Mouse (Mus musculus) c-Kit-positive CD71-positive TER-119-negative erythroid progenitor cells, embryonic 14.5 days (primary cell): ENCODE measurements around the gene Mrps17.

Experiments
- DNase-seq: peaks from one replicate; pipeline ENCODE4 v3.0.0-alpha.2; 2013; ENCODE audit warnings: low read depth

The Mrps17 gene

DNA sequence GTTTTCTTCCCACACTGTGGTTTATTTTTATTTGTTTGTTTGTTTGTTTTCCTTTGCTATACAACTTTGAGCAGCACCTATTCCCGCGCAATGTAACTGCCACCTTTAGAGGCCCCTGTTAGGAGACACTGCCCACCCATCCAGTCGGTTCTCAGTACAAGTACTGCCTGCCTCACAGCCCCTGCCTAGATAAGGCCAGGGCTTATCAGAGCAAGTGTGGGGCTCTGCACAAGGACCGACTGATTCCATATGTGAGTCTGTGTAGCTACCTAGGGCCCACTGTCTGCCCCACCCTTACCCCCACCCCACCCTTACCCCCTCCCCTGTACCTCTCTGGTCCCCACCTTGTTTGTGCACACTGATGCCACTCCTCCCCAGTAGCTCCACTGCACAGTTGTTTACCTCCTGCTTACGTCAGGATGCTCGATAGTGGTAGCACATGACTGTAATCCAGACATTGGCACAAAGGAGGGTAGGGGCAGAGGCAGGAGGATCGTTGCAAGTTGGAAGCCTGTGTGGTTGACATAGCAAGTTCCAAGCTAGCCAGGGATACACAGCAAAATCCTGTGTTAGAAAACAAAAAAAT lies 27.7 kb downstream of the Mrps17 start:
- DNase-seq, result no peak

DNA sequence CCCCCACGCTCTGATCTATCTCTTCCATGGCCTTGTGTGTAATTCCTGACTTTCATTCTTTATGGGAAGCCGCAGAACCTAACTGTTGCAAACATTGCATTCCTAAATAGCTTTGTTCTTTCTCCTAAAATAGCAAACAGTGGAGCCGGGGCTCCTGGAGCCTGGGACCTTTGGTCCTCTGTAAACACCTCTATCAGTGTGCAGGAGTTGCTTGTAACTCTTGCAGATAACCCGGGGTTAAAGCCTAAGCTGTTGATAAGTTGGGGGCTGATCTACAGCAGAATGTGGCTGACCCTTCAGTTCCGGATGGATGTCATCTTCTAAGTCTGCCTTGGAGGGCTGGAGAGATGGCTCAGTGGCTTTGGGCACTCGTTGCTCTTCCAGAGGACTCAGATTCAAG lies 28.8 kb downstream of the Mrps17 start:
- DNase-seq, result no peak

DNA sequence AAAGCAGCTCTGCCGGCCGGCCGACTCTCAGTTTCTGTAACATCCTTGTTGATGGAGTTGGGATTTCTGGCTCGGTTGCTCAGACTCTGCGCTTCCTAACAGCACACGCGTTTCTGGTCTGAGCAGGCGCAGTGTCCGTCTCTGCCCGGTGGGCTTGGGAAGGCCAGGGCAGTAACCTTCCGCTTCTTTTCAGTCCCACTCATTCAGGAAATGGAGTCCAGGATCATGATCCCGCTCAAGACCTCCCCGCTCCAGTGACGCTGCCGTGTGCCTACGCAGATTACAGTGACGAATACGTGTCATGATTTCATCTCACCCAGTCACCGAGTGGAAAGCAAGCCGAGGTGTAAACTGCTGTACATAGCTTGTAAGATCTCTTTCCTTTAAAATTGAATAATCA lies 41.6 kb downstream of the Mrps17 start:
- no peak for DNase-seq

- no peak for DNase-seq
These were observed 44.7 kb downstream of the Mrps17 start for GRCm38 (mm10) chr5:129759929-129760480.

DNA sequence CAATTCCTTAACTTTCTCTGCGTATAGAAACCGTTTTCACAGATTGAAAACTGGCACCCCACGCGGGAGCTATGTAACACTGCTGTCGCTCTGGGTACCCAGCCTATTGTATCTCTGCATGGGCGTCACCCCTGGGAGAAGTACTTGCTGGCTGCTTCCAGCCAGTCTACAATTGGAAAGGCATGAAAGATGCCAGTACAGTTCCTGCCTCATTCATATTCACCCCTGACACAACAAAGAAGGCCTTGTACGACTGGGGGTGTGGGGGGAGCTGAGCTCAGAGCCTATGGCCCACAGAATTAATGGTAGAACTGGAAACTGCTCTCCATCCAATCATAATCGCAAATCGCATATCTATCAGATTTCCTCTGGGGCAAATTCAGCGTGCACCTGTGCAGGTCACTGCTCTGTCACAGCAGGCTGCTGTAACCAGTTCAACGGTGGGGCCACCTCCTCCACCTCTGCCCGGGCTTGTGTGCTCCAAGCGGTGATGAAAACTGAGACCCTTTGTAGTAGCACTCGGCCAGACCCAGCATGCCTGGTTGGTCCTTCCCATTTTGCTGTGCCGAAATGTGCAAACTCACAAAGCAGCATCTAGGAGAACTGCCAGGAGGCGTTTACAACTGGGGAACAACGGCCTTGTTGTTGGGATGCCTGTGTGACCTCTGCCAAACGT lies 46.7 kb downstream of the Mrps17 start:
- no peak for DNase-seq

DNA sequence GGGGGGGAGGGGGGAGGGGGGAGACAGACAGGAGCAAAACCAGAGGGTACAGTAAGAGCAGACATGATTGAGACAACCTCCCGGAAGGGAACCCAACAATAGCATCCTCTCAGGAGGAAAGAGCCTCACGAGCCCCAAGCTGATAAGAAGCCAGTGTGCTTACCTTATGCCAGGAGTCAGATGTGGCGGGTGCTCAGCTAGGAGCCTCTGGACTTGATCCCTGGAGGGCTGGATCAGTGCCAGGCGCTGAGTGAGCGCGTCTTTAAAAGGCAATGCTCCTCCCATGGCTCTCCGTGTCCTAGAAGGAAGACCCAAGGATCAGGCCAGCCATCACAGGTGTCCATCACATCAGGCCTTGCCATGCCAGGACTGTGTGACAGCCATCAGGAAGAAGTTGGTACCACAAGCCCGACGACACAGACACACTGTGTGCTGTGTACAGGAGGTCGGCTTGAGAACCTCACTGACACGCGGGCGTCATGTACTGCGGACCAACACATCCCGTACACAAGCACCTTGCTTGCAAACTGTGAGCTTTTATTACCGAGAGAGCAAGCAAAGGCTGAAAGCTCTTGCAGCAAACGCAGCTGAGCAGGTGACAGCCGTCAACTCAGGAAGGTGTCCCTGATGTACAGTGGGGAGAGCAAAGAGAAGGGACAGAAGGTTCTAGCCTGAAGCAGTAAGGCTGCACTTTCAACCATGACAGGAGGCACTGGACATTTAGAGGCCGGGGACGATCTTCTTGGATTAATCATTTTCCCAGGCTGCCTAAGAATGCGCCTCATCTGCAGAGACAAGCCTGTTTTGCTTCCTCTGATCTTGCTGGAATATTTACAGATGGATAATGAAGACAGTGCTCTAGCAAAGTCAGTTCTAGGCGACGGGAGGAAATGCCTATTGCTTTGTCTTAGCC lies 55.4 kb downstream of the Mrps17 start:
- no peak for DNase-seq
